Mouse (Mus musculus): ENCODE measurements around the gene Tm6sf1. TPM values are rescaled to one million over a fixed set of nuclear protein-coding genes. Genes with fewer than 3 reads are reported as not detected.
A peak's percentile ranks its signal among the peaks of the same experiment; 100 is the strongest.
"Not testable (repeated sequence)": the region's sequence is repeated elsewhere in the genome, so short reads cannot be mapped to it uniquely, and the experiment has no call there.

Tm6sf1 gene
- 1 to 10 TPM; 7.7 to 9.4 TPM for polyA plus RNA-seq (2017; shearing (Covaris generic))

- no peak for ATAC-seq
These were observed at the start of gene Tm6sf1 for GRCm38 (mm10) chr7:81858968-81859721. Tm6sf1 (plus strand) TSS chr7:81859001.

GRCm38 (mm10) chr7:81824906-81825305 is 33.9 kb upstream of the Tm6sf1 start:
- ATAC-seq = no peak

- ATAC-seq = no peak
These were observed 33.4 kb upstream of the Tm6sf1 start for GRCm38 (mm10) chr7:81825381-81825780.

- peak; percentile 5 for ATAC-seq
These were observed 30.8 kb upstream of the Tm6sf1 start for GRCm38 (mm10) chr7:81827806-81828667.

- peak; percentile 37 for ATAC-seq
These were observed 30.0 kb upstream of the Tm6sf1 start for GRCm38 (mm10) chr7:81828681-81829378.

GRCm38 (mm10) chr7:81829379-81829894 is 29.4 kb upstream of the Tm6sf1 start, which contains the start of gene Btbd1:
Btbd1 (minus strand) TSS chr7:81829431.
- ATAC-seq = peak; percentile 82

GRCm38 (mm10) chr7:81834847-81835246 is 24.0 kb upstream of the Tm6sf1 start:
- no peak for ATAC-seq

- ATAC-seq = no peak
These were observed 23.4 kb upstream of the Tm6sf1 start for GRCm38 (mm10) chr7:81835430-81835829.

- not testable (repeated sequence) for ATAC-seq
These were observed 21.0 kb upstream of the Tm6sf1 start for GRCm38 (mm10) chr7:81837771-81838170.

GRCm38 (mm10) chr7:81839746-81840145 is 19.1 kb upstream of the Tm6sf1 start:
- no peak for ATAC-seq

- ATAC-seq = no peak
These were observed 18.1 kb upstream of the Tm6sf1 start for GRCm38 (mm10) chr7:81840661-81841181.

GRCm38 (mm10) chr7:81841439-81841838 is 17.4 kb upstream of the Tm6sf1 start:
- ATAC-seq = no peak

GRCm38 (mm10) chr7:81842141-81842540 is 16.7 kb upstream of the Tm6sf1 start:
- ATAC-seq = no peak

GRCm38 (mm10) chr7:81842998-81843397 is 15.8 kb upstream of the Tm6sf1 start:
- ATAC-seq = no peak

GRCm38 (mm10) chr7:81843903-81844302 is 14.9 kb upstream of the Tm6sf1 start:
- ATAC-seq = no peak

GRCm38 (mm10) chr7:81844801-81845200 is 14.0 kb upstream of the Tm6sf1 start:
- ATAC-seq = no peak

GRCm38 (mm10) chr7:81845313-81845712 is 13.5 kb upstream of the Tm6sf1 start:
- no peak for ATAC-seq

GRCm38 (mm10) chr7:81846008-81846407 is 12.8 kb upstream of the Tm6sf1 start:
- no peak for ATAC-seq

GRCm38 (mm10) chr7:81847010-81847409 is 11.8 kb upstream of the Tm6sf1 start:
- ATAC-seq = no peak

GRCm38 (mm10) chr7:81847777-81848176 is 11.0 kb upstream of the Tm6sf1 start:
- no peak for ATAC-seq

GRCm38 (mm10) chr7:81849214-81849613 is 9.6 kb upstream of the Tm6sf1 start:
- ATAC-seq = no peak

GRCm38 (mm10) chr7:81849633-81850032 is 9.2 kb upstream of the Tm6sf1 start:
- ATAC-seq = no peak
